Mouse (Mus musculus): ENCODE results near the gene Gm904. TPM values are rescaled to one million over a fixed set of nuclear protein-coding genes. Genes with fewer than 3 reads are reported as not detected.
"Not testable (repeated sequence)": the region's sequence is repeated elsewhere in the genome, so short reads cannot be mapped to it uniquely, and the experiment has no call there.

Gm904 gene
- total RNA-seq (2021), result not detected
- long read RNA-seq, experiment 1, result 0 reads
- long read RNA-seq, experiment 2, result 0 reads

GRCm38 (mm10) chr13:50642928-50643327 is at the start of gene Gm904:
Gene Gm904, plus strand, starts transcription at chr13:50643228.
- DNase-seq; intact Hi-C loops (cut with DNase I; ENCODE audit: low total_unique reads): not testable (repeated sequence)

- intact Hi-C loops (cut with DNase I; ENCODE audit: low total_unique reads); DNase-seq: not testable (repeated sequence)
These were observed 5.7 kb downstream of the Gm904 start for GRCm38 (mm10) chr13:50648771-50649170.

Small RNAs within 50 kb of the gene (microRNA-seq; reads per million reads assigned to microRNA genes)
- gene Gm23952 (0 reads per million in 2 experiments), gene Mir683-2 (0 reads per million in 2 experiments)

Other genes starting within 250 kb of the Gm904 start
- 1 to 10 TPM; 6.0 to 6.9 TPM for gene Fbxw17, start 225.4 kb upstream of the Gm904 start, total RNA-seq (2021)
- not detected for gene Gm47429, start 199.3 kb upstream of the Gm904 start, total RNA-seq (2021)
- not detected for gene Nutm2, start 175.9 kb upstream of the Gm904 start, total RNA-seq (2021)
- not detected for gene Gm8765, start 55.1 kb downstream of the Gm904 start, total RNA-seq (2021)